Mouse (Mus musculus): ENCODE measurements around the gene Mfsd4b5. TPM values are rescaled to one million over a fixed set of nuclear protein-coding genes. Genes with fewer than 3 reads are reported as not detected.
A peak's percentile ranks its signal among the peaks of the same experiment; 100 is the strongest.
"Not testable (repeated sequence)": the region's sequence is repeated elsewhere in the genome, so short reads cannot be mapped to it uniquely, and the experiment has no call there.

The Mfsd4b5 gene
- total RNA-seq, 2 experiments from 2014 or later: 1.8 to 7.8 TPM

DNA sequence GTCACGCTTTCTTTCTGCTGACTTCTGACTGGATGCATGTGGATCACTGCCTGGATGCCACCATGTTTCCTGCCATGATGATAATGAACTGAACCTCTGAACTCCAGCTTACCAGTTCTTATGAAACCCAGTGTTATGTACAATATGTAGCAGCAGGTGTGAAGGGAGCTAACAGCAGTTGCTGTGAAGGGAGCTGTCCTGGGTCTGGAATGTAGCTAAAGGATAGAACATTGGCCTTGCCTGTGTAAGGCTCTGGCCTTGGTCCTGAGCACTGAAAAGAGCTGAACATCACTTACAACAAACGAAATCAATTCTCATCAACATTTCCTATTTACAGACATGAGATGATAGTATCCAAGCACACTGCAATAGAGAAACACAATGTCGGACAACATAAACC is 18.9 kb downstream of the Mfsd4b5 start:
- no peak for DNase-seq (ENCODE audit: low spot score in 2 of 2)

GRCm38 (mm10) chr10:39961906-39962305 is 24.5 kb downstream of the Mfsd4b5 start:
- DNase-seq (ENCODE audit: low spot score in 2 of 2): no peak

DNA sequence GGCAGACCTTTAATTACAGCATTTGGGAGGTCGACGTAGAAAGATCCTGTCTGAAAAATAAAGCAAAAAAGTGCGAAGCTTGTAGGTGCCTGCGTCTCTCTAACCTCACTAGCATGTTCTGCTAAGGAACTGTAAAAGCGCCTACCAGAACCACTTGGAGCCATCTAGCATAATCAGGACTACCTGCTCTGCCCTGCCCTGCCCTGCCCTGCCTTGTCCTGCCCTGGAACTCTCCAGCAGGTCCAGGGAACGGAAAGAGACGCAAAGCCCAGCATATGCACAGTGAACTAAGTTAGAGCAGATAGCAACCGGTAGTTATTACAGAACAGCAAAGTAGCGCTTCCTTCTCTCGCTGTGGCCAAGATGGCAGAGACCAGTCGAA is 26.0 kb downstream of the Mfsd4b5 start:
- no peak for DNase-seq (ENCODE audit: low spot score in 2 of 2)

DNA sequence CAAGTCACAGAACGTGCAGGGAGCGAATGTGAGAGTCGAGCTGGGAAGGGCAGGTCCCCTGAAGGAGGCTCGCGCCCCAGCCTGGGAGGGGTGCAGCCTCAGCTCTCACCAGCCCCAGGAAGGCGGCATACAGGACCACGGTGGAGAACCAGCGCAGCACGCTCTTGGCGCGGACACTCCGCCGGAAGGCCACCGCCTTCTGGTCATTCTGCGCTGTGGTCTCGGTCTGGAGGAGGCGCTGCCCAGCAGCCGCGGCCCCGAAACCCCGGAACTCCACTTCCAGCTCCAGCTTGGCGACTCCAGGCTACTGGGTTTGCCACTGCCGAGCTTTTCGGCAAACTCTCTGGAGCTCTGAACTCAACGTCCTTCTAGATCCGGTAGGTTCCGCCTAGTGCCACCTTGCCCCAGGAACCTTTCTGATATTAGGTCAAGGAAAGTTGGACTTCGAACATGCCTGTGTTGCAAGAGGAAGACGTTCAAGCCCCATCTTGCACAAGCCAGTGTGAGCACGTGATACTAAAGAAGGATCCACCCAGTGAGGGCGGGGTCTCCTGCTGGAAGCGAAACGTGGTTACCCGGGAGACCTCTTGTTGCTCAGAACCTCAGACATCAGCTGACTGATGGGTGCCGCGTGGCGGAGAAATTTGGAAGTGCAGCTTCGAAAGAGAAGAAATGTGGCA is 26.5 kb downstream of the Mfsd4b5 start, which contains the start of gene Mfsd4b3:
Mfsd4b3 (minus strand) TSS at position 393 of the 680 bp plus-strand sequence.
- peak; percentile 74 to 91 for DNase-seq (ENCODE audit: low spot score in 2 of 2)

DNA sequence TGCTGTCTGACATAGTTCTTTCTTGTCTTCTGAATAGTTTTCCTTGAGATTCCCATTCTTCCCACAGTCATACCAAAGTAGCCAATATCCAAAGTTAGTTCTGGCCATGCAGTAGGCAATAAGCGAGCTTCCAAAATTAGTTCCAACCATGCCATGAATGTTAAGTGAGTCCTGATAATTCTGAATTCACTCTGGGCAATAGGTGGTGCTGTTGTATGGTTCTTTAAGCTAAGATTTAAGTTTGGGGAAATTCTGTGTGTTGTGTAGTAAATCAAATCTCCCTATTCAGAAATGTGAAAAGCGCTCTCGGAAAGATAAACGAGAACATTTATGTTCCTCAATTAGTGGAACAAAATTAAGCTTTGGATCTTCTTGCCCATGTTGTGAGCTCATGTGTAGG is 28.2 kb downstream of the Mfsd4b5 start:
- DNase-seq (ENCODE audit: low spot score in 2 of 2): no peak

DNA sequence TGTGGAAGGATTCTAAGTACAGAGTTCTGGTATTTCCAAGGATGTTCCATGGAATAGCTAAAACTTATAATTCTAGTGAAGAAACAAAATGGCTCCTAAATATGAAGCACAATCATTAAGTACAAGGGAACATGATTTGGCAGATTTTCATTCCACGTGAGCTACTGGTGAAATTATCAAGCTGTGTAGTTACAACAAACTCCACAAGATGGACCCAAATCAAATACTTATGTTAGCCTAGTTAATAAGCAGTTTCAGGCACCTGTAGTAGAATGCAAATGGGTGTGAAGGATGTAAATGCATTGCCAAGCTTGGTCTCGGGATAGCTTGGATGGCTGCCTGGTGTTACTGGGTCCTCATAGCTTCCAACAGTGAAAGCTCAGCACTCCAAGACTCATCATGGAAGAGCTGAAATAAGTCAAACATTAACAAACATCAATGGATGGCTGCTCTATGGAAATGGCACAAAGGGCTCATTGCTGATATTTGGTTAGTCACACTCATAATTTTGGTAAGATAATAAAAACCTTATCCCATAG is 30.0 kb downstream of the Mfsd4b5 start:
- no peak for DNase-seq (ENCODE audit: low spot score in 2 of 2)

DNA sequence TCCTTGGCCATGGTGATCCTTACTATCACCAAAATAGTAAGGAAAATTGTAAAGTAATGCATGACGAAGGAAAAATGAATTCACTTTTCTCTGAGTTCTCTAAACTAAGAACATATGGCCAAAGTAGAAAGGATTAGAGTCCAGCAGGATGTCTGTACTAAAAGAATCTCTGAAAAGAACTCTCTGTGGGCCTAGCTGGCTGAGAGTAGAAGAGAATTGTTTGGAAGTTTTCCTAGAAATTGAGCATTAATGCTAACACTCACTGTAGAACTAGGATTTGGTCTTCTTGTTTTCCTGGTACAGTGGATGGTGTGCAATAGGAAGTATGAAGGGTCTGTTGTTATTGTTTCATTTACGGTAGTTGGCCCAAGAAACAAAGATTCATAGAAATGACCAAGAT is 31.3 kb downstream of the Mfsd4b5 start:
- no peak for DNase-seq (ENCODE audit: low spot score in 2 of 2)

DNA sequence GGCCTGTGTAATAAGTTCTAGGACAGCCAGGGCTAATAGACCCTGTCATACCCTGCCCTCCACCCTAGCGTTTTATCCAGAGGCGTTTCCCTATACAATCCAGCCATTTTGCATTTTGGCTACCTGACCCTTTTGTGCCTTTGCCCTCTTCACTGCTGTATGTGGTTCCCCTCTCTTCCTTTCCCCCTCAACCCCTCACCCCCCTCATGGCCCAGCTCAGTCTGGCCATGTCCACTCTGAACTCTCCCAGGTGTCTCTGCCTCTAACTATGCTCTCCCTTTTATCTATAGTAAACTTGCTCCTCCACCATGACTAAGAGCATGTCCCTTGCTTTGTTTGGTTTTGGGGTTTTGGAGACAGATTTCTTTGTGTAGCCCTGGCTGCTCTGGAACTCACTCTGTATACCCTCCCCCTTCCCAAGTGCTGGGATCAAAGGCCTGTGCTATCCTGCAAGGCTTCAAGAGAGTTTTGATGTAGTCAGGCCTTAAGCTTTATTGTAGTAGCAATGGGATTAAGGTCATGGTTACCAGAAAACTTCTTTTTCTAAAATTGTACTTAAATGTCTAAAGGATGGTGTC is 37.0 kb downstream of the Mfsd4b5 start:
- DNase-seq (ENCODE audit: low spot score in 2 of 2): no peak

DNA sequence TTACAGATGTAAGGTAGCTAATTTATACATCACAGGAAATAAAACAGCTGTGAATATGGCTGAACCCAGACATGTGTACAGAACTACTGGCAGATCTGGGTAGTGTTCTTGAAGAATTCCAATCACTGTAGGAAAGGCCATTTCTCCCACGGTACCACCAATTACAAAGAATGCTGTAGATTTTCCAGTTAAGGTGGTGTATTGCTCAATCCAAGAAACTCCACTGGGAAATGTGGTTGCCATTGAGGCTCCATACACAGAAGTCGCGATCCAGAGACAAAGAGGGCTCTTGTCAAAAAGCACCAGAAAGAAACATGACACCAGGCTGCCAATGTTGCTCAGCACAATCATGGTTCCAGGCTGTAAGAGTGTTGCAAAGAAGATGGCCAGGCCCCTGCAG is 39.3 kb downstream of the Mfsd4b5 start:
- not testable (repeated sequence) for DNase-seq (ENCODE audit: low spot score in 2 of 2)

- DNase-seq (ENCODE audit: low spot score in 2 of 2): no peak
These were observed 49.9 kb downstream of the Mfsd4b5 start for GRCm38 (mm10) chr10:39936553-39936952.

GRCm38 (mm10) chr10:39926616-39927139 is 59.8 kb downstream of the Mfsd4b5 start, which contains the start of gene Mfsd4b2:
TSS of gene Mfsd4b2 (minus strand) at chr10:39926923.
- no peak for DNase-seq (ENCODE audit: low spot score in 2 of 2)

DNA sequence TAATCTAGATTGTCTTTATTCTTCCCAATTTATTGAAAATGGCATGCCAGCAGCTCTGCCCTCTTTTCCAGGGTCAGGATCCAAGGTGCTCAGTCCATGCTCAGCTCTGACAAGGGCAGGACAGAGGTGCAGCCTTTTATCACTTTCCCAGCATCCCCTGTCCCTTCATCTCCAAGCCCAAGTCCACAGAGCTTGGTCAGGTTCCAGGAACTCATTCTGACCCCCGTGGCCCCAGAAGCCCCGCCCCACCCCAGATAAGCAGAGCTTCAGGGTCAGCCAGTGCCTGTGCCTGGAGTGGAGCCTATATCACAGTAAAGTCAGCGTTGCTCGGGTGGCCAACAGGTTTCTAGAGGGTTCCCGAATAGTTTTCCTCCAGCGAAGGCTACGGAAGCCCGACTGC is 61.9 kb downstream of the Mfsd4b5 start:
- not testable (repeated sequence) for DNase-seq (ENCODE audit: low spot score in 2 of 2)

DNA sequence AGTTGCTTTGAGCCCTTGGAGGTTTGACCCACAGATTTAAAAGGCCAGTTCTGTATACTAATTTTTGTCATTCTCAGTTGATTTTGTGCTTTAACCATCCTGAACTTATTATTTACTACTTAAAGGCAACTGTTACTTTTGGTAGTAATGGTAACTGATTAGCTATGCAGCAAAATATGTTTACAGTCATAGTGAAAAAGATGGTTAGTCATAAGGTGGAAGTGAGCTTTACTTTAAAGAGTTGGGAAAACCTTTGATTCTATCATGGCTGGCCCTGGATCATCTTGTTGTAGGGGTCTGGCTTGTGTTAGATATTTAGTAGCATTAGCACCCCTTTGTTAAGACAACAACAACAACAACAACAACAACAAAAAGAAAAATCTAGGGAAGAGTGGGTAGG is 73.8 kb downstream of the Mfsd4b5 start:
- DNase-seq (ENCODE audit: low spot score in 2 of 2): no peak

DNA sequence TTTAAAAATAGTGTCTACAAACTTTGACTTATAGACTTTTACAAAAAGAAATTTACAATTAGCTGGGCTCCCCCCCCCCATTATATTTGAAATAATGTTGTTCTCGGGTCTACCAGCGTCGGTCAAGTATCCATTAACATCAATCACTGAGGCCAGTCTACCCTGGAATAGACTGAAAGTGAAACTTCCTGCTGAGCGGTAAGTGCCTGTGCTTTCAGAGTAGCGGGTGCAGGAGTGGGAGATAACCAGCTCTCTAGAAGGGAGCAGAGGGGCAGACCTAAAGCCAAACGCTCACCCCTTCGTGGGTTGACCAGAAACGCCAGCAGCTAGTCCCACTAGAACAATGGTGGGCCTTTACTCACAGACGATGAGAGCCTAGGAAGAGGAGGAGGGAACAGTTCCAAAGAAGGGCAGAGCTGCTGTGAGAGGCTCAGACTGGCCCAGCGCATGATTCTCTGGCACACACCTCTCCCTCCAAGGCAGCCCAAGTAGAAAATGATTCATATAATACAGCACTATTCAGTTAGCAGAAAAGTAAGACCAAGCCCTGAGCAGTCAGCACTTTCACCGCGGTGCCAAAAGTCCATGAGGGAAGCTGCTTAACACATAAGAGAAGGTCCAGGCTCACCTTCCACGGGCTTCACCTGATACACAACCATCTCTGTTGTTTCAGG is 77.5 kb downstream of the Mfsd4b5 start:
- no peak for DNase-seq (ENCODE audit: low spot score in 2 of 2)

Other genes with a start within 250 kb of the Mfsd4b5 start
- gene Mfsd4b4, start 87.4 kb downstream of the Mfsd4b5 start, total RNA-seq (2021): 10 to 100 TPM; 11.8 to 15.3 TPM
- gene Mfsd4b2, start 59.7 kb downstream of the Mfsd4b5 start, total RNA-seq (2021): under 1 TPM; 0.22 to 0.37 TPM
- gene Mfsd4b3, start 26.5 kb downstream of the Mfsd4b5 start, total RNA-seq (2021): 1 to 10 TPM; 4.3 to 4.4 TPM
- 1 to 10 TPM; 1.7 to 2.8 TPM for gene Mfsd4b1, start 38.6 kb upstream of the Mfsd4b5 start, total RNA-seq (2021)
- 10 to 100 TPM; 17.4 to 19.3 TPM for gene Slc16a10, start 155.6 kb upstream of the Mfsd4b5 start, total RNA-seq (2021)